Mouse (Mus musculus) CH12.LX (cell line): ENCODE data around the gene Supt3. TPM values are rescaled to one million over a fixed set of nuclear protein-coding genes. Genes with fewer than 3 reads are reported as not detected.

Source experiments
- DNase-seq: peaks from one replicate; pipeline ENCODE4 v3.0.0-alpha.2; 2013; ENCODE audit errors: extremely low read depth
- H3K27ac ChIP-seq: 2 replicates; pipeline ENCODE4 v1.5.1; 2012; ENCODE audit warnings: low read depth, mild to moderate bottlenecking, control low read depth, moderate library complexity; ENCODE audit not compliant: insufficient read depth
- H3K27me3 ChIP-seq: replicated peaks from 2 replicates; pipeline ENCODE3; 2012; ENCODE audit warnings: inconsistent platforms
- H3K36me3 ChIP-seq, 2 experiments: replicated peaks in 1 of 2; 2 replicates each; pipeline versions ENCODE3 to v1.6.1; 2012; ENCODE audit warnings: inconsistent platforms in 1 of 2, low read length in 1 of 2, mild to moderate bottlenecking in 1 of 2, mixed read lengths in 1 of 2, moderate library complexity in 1 of 2; ENCODE audit not compliant: control insufficient read depth in 1 of 2, insufficient read depth in 1 of 2
- H3K4me1 ChIP-seq, 2 experiments: 2 replicates each; pipeline ENCODE4 v1.6.1; 2012; ENCODE audit warnings: inconsistent platforms in 1 of 2, moderate library complexity in 1 of 2; ENCODE audit not compliant: insufficient read depth in 2 of 2, control insufficient read depth in 1 of 2
- H3K4me2 ChIP-seq: 2 replicates; pipeline ENCODE4 v1.6.1; 2012; ENCODE audit warnings: low read depth, mild to moderate bottlenecking, control low read depth; ENCODE audit not compliant: poor library complexity, insufficient read depth, severe bottlenecking
- H3K4me3 ChIP-seq, 3 experiments: fragments of 150-350 bp in 1 of 3; sonication (generic) in 1 of 3; replicated peaks in 1 of 3; 2 replicates each; pipeline versions ENCODE3 to v1.5.1; 2011 to 2012; ENCODE audit warnings: low read depth in 2 of 3, low read length in 2 of 3, mild to moderate bottlenecking in 2 of 3, moderate library complexity in 2 of 3, control low read depth in 1 of 3, improper control_type of control experiment in 1 of 3, inconsistent platforms in 1 of 3, mixed read lengths in 1 of 3; ENCODE audit not compliant: poor library complexity in 1 of 3
- H3K79me2 ChIP-seq: replicated peaks from 2 replicates; pipeline ENCODE4 v1.6.1; 2012; ENCODE audit warnings: mild to moderate bottlenecking, moderate library complexity; ENCODE audit not compliant: control insufficient read depth, poor library complexity, insufficient read depth, severe bottlenecking; ENCODE audit errors: extremely low read depth
- H3K9ac ChIP-seq: 2 replicates; pipeline ENCODE4 v1.6.1; 2012; ENCODE audit warnings: low read depth, mild to moderate bottlenecking, control low read depth, moderate library complexity; ENCODE audit not compliant: insufficient read depth
- H3K9me3 ChIP-seq: replicated peaks from 2 replicates; pipeline ENCODE3; 2012; ENCODE audit warnings: low read length, inconsistent platforms, mixed read lengths
- BHLHE40 ChIP-seq: IDR thresholded peaks from 2 replicates; pipeline ENCODE4 v1.6.1; 2011; ENCODE audit warnings: mild to moderate bottlenecking, low read depth, low read length, improper control_type of control experiment
- CHD2 ChIP-seq: IDR thresholded peaks from 2 replicates; pipeline ENCODE4 v1.6.1; 2011; ENCODE audit warnings: low read length, improper control_type of control experiment
- CTCF ChIP-seq, 2 experiments: IDR thresholded peaks in 1 of 2; conservative IDR thresholded peaks in 1 of 2; 2 replicates each; pipeline ENCODE4 v1.5.1; 2011 to 2012; ENCODE audit warnings: low read depth in 2 of 2, low read length in 2 of 2, improper control_type of control experiment in 1 of 2, inconsistent platforms in 1 of 2, mild to moderate bottlenecking in 1 of 2, moderate library complexity in 1 of 2
- E2F4 ChIP-seq: IDR thresholded peaks from 2 replicates; pipeline ENCODE4 v1.6.1; 2011; ENCODE audit warnings: low read depth, low read length, improper control_type of control experiment; ENCODE audit not compliant: insufficient replicate concordance
- ELF1 ChIP-seq: IDR thresholded peaks from 2 replicates; pipeline ENCODE4 v1.6.1; 2014; ENCODE audit warnings: low read depth, mild to moderate bottlenecking, inconsistent platforms, low read length, improper control_type of control experiment
- ETS1 ChIP-seq: conservative IDR thresholded peaks from 2 replicates; pipeline ENCODE4 v1.6.1; 2012; ENCODE audit warnings: low read depth, mild to moderate bottlenecking, inconsistent platforms, low read length, improper control_type of control experiment, moderate library complexity
- HCFC1 ChIP-seq: IDR thresholded peaks from 2 replicates; pipeline ENCODE4 v1.6.1; 2012; ENCODE audit warnings: low read depth, mild to moderate bottlenecking, inconsistent platforms, low read length, improper control_type of control experiment
- IRF4 ChIP-seq: IDR thresholded peaks from 2 replicates; pipeline ENCODE4 v1.6.1; 2014; ENCODE audit warnings: low read depth, mild to moderate bottlenecking, inconsistent platforms, low read length, improper control_type of control experiment
- JUN ChIP-seq: IDR thresholded peaks from 2 replicates; pipeline ENCODE4 v1.6.1; 2011; ENCODE audit warnings: low read depth, mild to moderate bottlenecking, low read length, improper control_type of control experiment, moderate library complexity; ENCODE audit not compliant: insufficient read depth
- JUND ChIP-seq: conservative IDR thresholded peaks from 2 replicates; pipeline ENCODE4 v1.6.1; 2011; ENCODE audit warnings: low read depth, low read length, improper control_type of control experiment
- KAT2A ChIP-seq: IDR thresholded peaks from 2 replicates; pipeline ENCODE4 v1.6.1; 2012; ENCODE audit warnings: low read length, improper control_type of control experiment, inconsistent platforms; ENCODE audit not compliant: insufficient replicate concordance
- MAFK ChIP-seq: IDR thresholded peaks from 2 replicates; pipeline ENCODE4 v1.6.1; 2011; ENCODE audit warnings: low read length, improper control_type of control experiment; ENCODE audit not compliant: insufficient replicate concordance
- MAZ ChIP-seq: IDR thresholded peaks from 2 replicates; pipeline ENCODE4 v1.6.1; 2012; ENCODE audit warnings: low read depth, mild to moderate bottlenecking, inconsistent platforms, low read length, improper control_type of control experiment, moderate library complexity
- MYC ChIP-seq: IDR thresholded peaks from 2 replicates; pipeline ENCODE4 v1.6.1; 2011; ENCODE audit warnings: low read depth, mild to moderate bottlenecking, improper control_type of control experiment, low read length
- NELFE ChIP-seq: IDR thresholded peaks from 2 replicates; pipeline ENCODE4 v1.6.1; 2011; ENCODE audit warnings: low read depth, low read length, improper control_type of control experiment
- NRF1 ChIP-seq: IDR thresholded peaks from 2 replicates; pipeline ENCODE4 v1.6.1; 2014; ENCODE audit warnings: low read depth, mild to moderate bottlenecking, inconsistent platforms, low read length, improper control_type of control experiment, moderate library complexity
- POLR2A ChIP-seq: IDR thresholded peaks from 2 replicates; pipeline ENCODE4 v1.6.1; 2011; ENCODE audit warnings: low read depth, mild to moderate bottlenecking, improper control_type of control experiment, low read length
- RAD21 ChIP-seq: IDR thresholded peaks from 2 replicates; pipeline ENCODE4 v1.6.1; 2011; ENCODE audit warnings: low read depth, mild to moderate bottlenecking, low read length, improper control_type of control experiment, moderate library complexity
- SMC3 ChIP-seq: IDR thresholded peaks from 2 replicates; pipeline ENCODE4 v1.6.1; 2011; ENCODE audit warnings: low read depth, low read length, improper control_type of control experiment
- UBTF ChIP-seq: IDR thresholded peaks from 2 replicates; pipeline ENCODE4 v1.6.1; 2012; ENCODE audit warnings: low read depth, mild to moderate bottlenecking, inconsistent platforms, low read length, improper control_type of control experiment, moderate library complexity
- ZC3H11A ChIP-seq: IDR thresholded peaks from 2 replicates; pipeline ENCODE4 v1.6.1; 2012; ENCODE audit warnings: low read depth, mild to moderate bottlenecking, inconsistent platforms, low read length, improper control_type of control experiment
- ZMIZ1 ChIP-seq: IDR thresholded peaks from 2 replicates; pipeline ENCODE4 v1.6.1; 2012; ENCODE audit warnings: low read depth, mild to moderate bottlenecking, inconsistent platforms, low read length, improper control_type of control experiment
- dilution Hi-C: fragments of 300-500 bp; cut with MboI; formaldehyde crosslinking; loops from 2 replicates; pipeline ENCODE4 v1.14.3; 2020; ENCODE audit warnings: low sequenced_read_pairs; ENCODE audit not compliant: extremely low pct_unique_long_range_greater_than_20kb, extremely low pct_ligation_motif_present
- in situ Hi-C: fragments of 300-500 bp; cut with MboI; formaldehyde crosslinking; loops from 3 replicates; pipeline ENCODE4 v1.14.3; 2019; ENCODE audit warnings: low sequenced_read_pairs, low pct_ligation_motif_present, low pct_unique_long_range_greater_than_20kb, mixed read lengths
- polyA plus RNA-seq: library from polyadenylated mRNA; unstranded; fragments of >175 nt; gene quantifications from 2 replicates; pipeline ENCODE4 v1.2.1, GENCODE M21; 2012; ENCODE audit warnings: low read depth; ENCODE audit not compliant: insufficient read length
- total RNA-seq, 2 experiments: library from RNA; depleted of rRNA; stranded (reverse); fragments of 300-350 nt in 1 of 2; fragments of >200 nt in 1 of 2; gene quantifications; 2 replicates each; pipeline ENCODE4 v1.2.3; 2012 to 2014

Supt3 gene
- total and polyA plus RNA-seq, 3 experiments: 8.3 to 22.7 (median 13.1) TPM

GRCm38 (mm10) chr17:45003311-45003710, 226.4 kb downstream of the Supt3 start:
- H3K79me2 ChIP-seq: no peaks in the 10 kb centered on the region
- H3K4me2 ChIP-seq: no peak overlapping the region
- in situ Hi-C loops: no loop called here
- dilution Hi-C loops: no loop called here
- DNase-seq: no peak
- no peak overlapping the region for H3K27ac ChIP-seq
- H3K4me3 ChIP-seq: no peak overlapping the region
- peaks cover 5 to 8% of the 10 kb centered on the region in 2 experiments for H3K36me3 ChIP-seq
- TF ChIP-seq CTCF (conservative IDR thresholded peaks at IDR 0.05 in 1 of 2, IDR thresholded peaks at IDR 0.05 in 1 of 2; ENCODE audit: low read depth in 2 of 2, low read length in 2 of 2) (no peak), ZMIZ1 (no peak), RAD21 (no peak)
- no peaks in the 10 kb centered on the region for H3K27me3 ChIP-seq
- H3K4me1 ChIP-seq: no peaks in the 10 kb centered on the region
- no peaks in the 10 kb centered on the region for H3K9me3 ChIP-seq
- H3K9ac ChIP-seq: no peak overlapping the region

- no peak for DNase-seq
- in situ Hi-C loops: no loop called here
These were observed 227.7 kb downstream of the Supt3 start for GRCm38 (mm10) chr17:45004477-45005170.

GRCm38 (mm10) chr17:45007461-45007860, 230.5 kb downstream of the Supt3 start:
- Histone ChIP-seq H3K4me2 (no peak overlapping the region), H3K9me3 (peaks cover 7% of the 10 kb centered on the region), H3K36me3 (peaks cover 0 to 11% of the 10 kb centered on the region in 2 experiments), H3K27ac (no peak overlapping the region), H3K79me2 (no peaks in the 10 kb centered on the region), H3K4me3 (no peak overlapping the region), H3K27me3 (no peaks in the 10 kb centered on the region), H3K4me1 (no peaks in the 10 kb centered on the region), H3K9ac (no peak overlapping the region)
- dilution Hi-C loops: no loop called here
- in situ Hi-C loops: no loop called here
- no peak for DNase-seq
- TF ChIP-seq POLR2A: no peak
- TF ChIP-seq JUND: no peak
- no peak for TF ChIP-seq HCFC1
- TF ChIP-seq JUN: no peak
- TF ChIP-seq NELFE: no peak
- TF ChIP-seq KAT2A: no peak
- no peak for TF ChIP-seq IRF4
- TF ChIP-seq ELF1: no peak
- TF ChIP-seq E2F4: no peak
- TF ChIP-seq BHLHE40: no peak
- TF ChIP-seq ETS1: no peak
- TF ChIP-seq SMC3: no peak
- TF ChIP-seq CHD2: no peak
- TF ChIP-seq ZMIZ1: no peak
- no peak for TF ChIP-seq UBTF
- TF ChIP-seq MYC: no peak
- TF ChIP-seq RAD21: no peak
- TF ChIP-seq NRF1: no peak
- no peak for TF ChIP-seq ZC3H11A

More at GRCm38 (mm10) chr17:45004477-45005170, 227.7 kb downstream of the Supt3 start:
- H3K36me3 ChIP-seq: peaks cover 0 to 5% of the 10 kb centered on the region in 2 experiments
- dilution Hi-C loops: no loop called here
- no peak overlapping the region for H3K4me2 ChIP-seq
- no peak for TF ChIP-seq MAZ
- TF ChIP-seq JUN: no peak
- TF ChIP-seq MAFK: no peak
- TF ChIP-seq, all 38 proteins: peak for 0
- Histone ChIP-seq H3K4me1 (no peaks in the 10 kb centered on the region), H3K79me2 (no peaks in the 10 kb centered on the region), H3K27me3 (no peaks in the 10 kb centered on the region), H3K27ac (no peak overlapping the region), H3K4me3 (no peak overlapping the region), H3K9me3 (no peaks in the 10 kb centered on the region), H3K9ac (no peak overlapping the region)
